Mouse (Mus musculus) erythroblast, embryonic 14.5 days (primary cell): Measurements from ENCODE around the gene Nr1d1.

Experiments
- GATA1 ChIP-seq: IDR thresholded peaks from 2 replicates; pipeline ENCODE4 v1.6.1; 2012; ENCODE audit warnings: low read length, inconsistent platforms, mixed read lengths
- TAL1 ChIP-seq: IDR thresholded peaks from 3 replicates; pipeline ENCODE4 v1.6.1; 2012; ENCODE audit warnings: low read length, inconsistent platforms, mixed read lengths

DNA sequence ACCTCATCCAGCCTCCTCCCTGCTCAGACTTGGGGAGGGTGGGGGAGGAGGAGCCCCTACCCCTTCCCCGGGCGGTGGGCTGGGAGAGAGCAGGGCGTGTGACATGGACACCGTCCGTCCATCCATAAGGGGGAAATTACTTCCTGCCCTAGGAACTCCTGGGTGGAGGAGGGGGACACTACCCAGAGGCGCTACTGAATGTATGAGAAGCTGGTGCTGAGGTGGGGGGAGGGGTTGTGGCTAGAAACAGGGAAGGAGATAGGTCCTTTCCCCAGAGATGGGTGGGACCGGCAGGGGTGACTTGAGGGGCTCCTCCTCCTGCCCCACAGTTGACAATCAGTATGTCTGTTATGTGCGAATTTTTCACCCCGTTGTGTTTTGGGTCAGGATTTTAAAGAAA, 7.9 kb downstream of the Nr1d1 start:
- TF ChIP-seq GATA1 (no peak), TAL1 (no peak)
